Mouse (Mus musculus) heart, embryonic 14.5 days (tissue): Measurements from ENCODE around the gene Zmynd10. TPM values are rescaled to one million over a fixed set of nuclear protein-coding genes. Genes with fewer than 3 reads are reported as not detected.

Experiments
- ATAC-seq: fragments of 200-750 bp; cut with Nextera tagmentation; 2 replicates; pipeline ENCODE4 v1.8.0; 2017; ENCODE audit warnings: low read depth, moderate TSS enrichment; ENCODE audit not compliant: insufficient number of reproducible peaks, insufficient read depth, low FRiP score
- H3K27ac ChIP-seq, 2 experiments: fragments of 200-500 bp in 1 of 2; fragments of 300-500 bp in 1 of 2; sonication (generic) in 1 of 2; replicated peaks in 1 of 2; 2 replicates each; pipeline ENCODE4 v1.5.1; 2012 to 2014; ENCODE audit warnings: low read depth in 2 of 2, low read length in 2 of 2, control low read depth in 1 of 2, mild to moderate bottlenecking in 1 of 2, mixed read lengths in 1 of 2; ENCODE audit not compliant: control insufficient read depth in 1 of 2, insufficient read depth in 1 of 2
- H3K27me3 ChIP-seq: fragments of 300-500 bp; sonication (generic); 2 replicates; pipeline ENCODE4 v1.6.1; 2014; ENCODE audit warnings: mild to moderate bottlenecking, low read length, control low read depth; ENCODE audit not compliant: control insufficient read depth, insufficient read depth
- H3K36me3 ChIP-seq: fragments of 300-500 bp; sonication (generic); 2 replicates; pipeline ENCODE4 v1.6.1; 2014; ENCODE audit warnings: mild to moderate bottlenecking, control low read depth, low read length, mixed read lengths; ENCODE audit not compliant: control insufficient read depth, insufficient read depth
- H3K4me1 ChIP-seq, 2 experiments: fragments of 200-500 bp in 1 of 2; fragments of 300-500 bp in 1 of 2; sonication (generic) in 1 of 2; 2 replicates each; pipeline ENCODE4 v1.6.1; 2012 to 2014; ENCODE audit warnings: low read length in 2 of 2, control low read depth in 1 of 2, mixed read lengths in 1 of 2; ENCODE audit not compliant: control insufficient read depth in 2 of 2, insufficient read depth in 2 of 2
- H3K4me2 ChIP-seq: fragments of 300-500 bp; sonication (generic); 2 replicates; pipeline ENCODE4 v1.6.1; 2014; ENCODE audit warnings: mild to moderate bottlenecking, low read length
- H3K4me3 ChIP-seq, 2 experiments: fragments of 200-500 bp in 1 of 2; fragments of 300-500 bp in 1 of 2; sonication (generic) in 1 of 2; 2 replicates each; pipeline ENCODE4 v1.5.1; 2012 to 2014; ENCODE audit warnings: low read length in 2 of 2, mild to moderate bottlenecking in 2 of 2, control low read depth in 1 of 2, low read depth in 1 of 2, moderate library complexity in 1 of 2; ENCODE audit not compliant: control insufficient read depth in 1 of 2, insufficient read depth in 1 of 2
- H3K9ac ChIP-seq: fragments of 300-500 bp; sonication (generic); 2 replicates; pipeline ENCODE4 v1.6.1; 2014; ENCODE audit warnings: mild to moderate bottlenecking, low read length
- H3K9me3 ChIP-seq: fragments of 300-500 bp; sonication (generic); 2 replicates; pipeline ENCODE4 v1.6.1; 2016; ENCODE audit warnings: low read length, control low read depth; ENCODE audit not compliant: control insufficient read depth
- WGBS: fragments of 180-500 bp; shearing (Covaris S2); extraction: QIAGEN DNeasy Blood & Tissue Kit; methylation state at CpG from one replicate; pipeline ENCODE4 v1.1.7; 2014; 5-methylcytosine and 5-hydroxymethylcytosine counted together
- polyA plus RNA-seq: library from polyadenylated mRNA; unstranded; fragments of >200 nt; fragmentation: Nextera tagmentation; extraction: Ambion mirVana; gene quantifications from 2 replicates; pipeline ENCODE4 v1.2.1, GENCODE M21; 2014

Zmynd10 gene
- polyA plus RNA-seq, 1 experiment from 2014 or later, result not detected

- no peaks in the 10 kb centered on the region for H3K27me3 ChIP-seq
- peak within 1 kb of the TSS; percentile 17 to 64; a peak in 3 of 4 replicates for H3K27ac ChIP-seq
- peak within 1 kb of the TSS; percentile 79 for H3K9ac ChIP-seq
- 11% methylated on average over 46 of the region's 46 CpGs for WGBS
- H3K4me2 ChIP-seq, result peak within 1 kb of the TSS; percentile 94
- H3K4me1 ChIP-seq, result peaks cover 23 to 30% of the 10 kb centered on the region in 2 experiments
- H3K9me3 ChIP-seq, result no peaks in the 10 kb centered on the region
- peak within 1 kb of the TSS; percentile 64 to 70 for H3K4me3 ChIP-seq
- H3K36me3 ChIP-seq, result peaks cover 46% of the 10 kb centered on the region
- ATAC-seq, result peak; percentile 97
Observed at GRCm38 (mm10) chr9:107586974-107587832, 40.1 kb downstream of the Zmynd10 start, which contains the start of gene Ifrd2. TSS of gene Ifrd2 (plus strand) at chr9:107587642.

- Histone ChIP-seq H3K27me3 (no peaks in the 10 kb centered on the region), H3K9me3 (no peaks in the 10 kb centered on the region), H3K36me3 (peaks cover 48% of the 10 kb centered on the region), H3K4me1 (peaks cover 24 to 38% of the 10 kb centered on the region in 2 experiments), H3K9ac (peak overlapping the region; percentile 79), H3K4me3 (peak overlapping the region; percentile 64 to 70), H3K4me2 (peak overlapping the region; percentile 94), H3K27ac (peak overlapping the region; percentile 17 to 64; a peak in 3 of 4 replicates)
- ATAC-seq, result no peak; the same call in 1 of the 2 replicates
- whole genome bisulfite sequencing, result under 1% methylated on average over 33 of the region's 33 CpGs
Observed at GRCm38 (mm10) chr9:107587833-107588639, 40.9 kb downstream of the Zmynd10 start.

GRCm38 (mm10) chr9:107590058-107590772, 43.1 kb downstream of the Zmynd10 start:
- Histone ChIP-seq H3K9ac (peak overlapping the region; percentile 5; the same call in 1 of the 2 replicates), H3K9me3 (no peaks in the 10 kb centered on the region), H3K27ac (peak overlapping the region; percentile 40 to 57; a peak in 3 of 4 replicates), H3K4me1 (peaks cover 33 to 48% of the 10 kb centered on the region in 2 experiments), H3K4me3 (no peak overlapping the region), H3K4me2 (peak overlapping the region; percentile 94; the same call in 1 of the 2 replicates), H3K36me3 (peaks cover 54% of the 10 kb centered on the region), H3K27me3 (no peaks in the 10 kb centered on the region)
- WGBS, result 55% methylated on average over 25 of the region's 25 CpGs
- no peak for ATAC-seq

GRCm38 (mm10) chr9:107590773-107591060, 43.6 kb downstream of the Zmynd10 start:
- 94% methylated on average over 6 of the region's 6 CpGs for WGBS
- Histone ChIP-seq H3K4me3 (no peak overlapping the region), H3K9me3 (no peaks in the 10 kb centered on the region), H3K4me1 (peaks cover 33 to 48% of the 10 kb centered on the region in 2 experiments), H3K9ac (no peak overlapping the region), H3K27ac (peak overlapping the region in 1 of 2 experiments; percentile 57; a peak in 1 of 4 replicates), H3K4me2 (no peak overlapping the region), H3K36me3 (peaks cover 58% of the 10 kb centered on the region), H3K27me3 (no peaks in the 10 kb centered on the region)
- ATAC-seq, result no peak

- H3K4me2 ChIP-seq, result peak overlapping the region; percentile 36; the same call in 1 of the 2 replicates
- no peak overlapping the region for H3K4me3 ChIP-seq
- ATAC-seq, result no peak
- H3K9me3 ChIP-seq, result no peaks in the 10 kb centered on the region
- H3K4me1 ChIP-seq, result peaks cover 43 to 55% of the 10 kb centered on the region in 2 experiments
- H3K27ac ChIP-seq, result peak overlapping the region; percentile 39 to 43; a peak in 3 of 4 replicates
- H3K9ac ChIP-seq, result peak overlapping the region; percentile 44; the same call in 1 of the 2 replicates
- H3K27me3 ChIP-seq, result no peaks in the 10 kb centered on the region
- WGBS, result 67% methylated on average over 11 of the region's 11 CpGs
- peaks cover 60% of the 10 kb centered on the region for H3K36me3 ChIP-seq
Observed at GRCm38 (mm10) chr9:107593101-107593976, 46.2 kb downstream of the Zmynd10 start.

- no peak for ATAC-seq
- Histone ChIP-seq H3K9me3 (no peaks in the 10 kb centered on the region), H3K4me1 (peaks cover 34 to 44% of the 10 kb centered on the region in 2 experiments), H3K9ac (no peak overlapping the region), H3K27me3 (no peaks in the 10 kb centered on the region), H3K4me2 (no peak overlapping the region), H3K36me3 (peaks cover 58% of the 10 kb centered on the region), H3K27ac (no peak overlapping the region), H3K4me3 (no peak overlapping the region)
- WGBS, result 79% methylated on average over 8 of the region's 8 CpGs
Observed at GRCm38 (mm10) chr9:107594281-107595062, 47.4 kb downstream of the Zmynd10 start.
